Mouse (Mus musculus) liver, adult 2 months (tissue): ENCODE data around the gene Parg.

ENCODE experiments used
- CTCF ChIP-seq: fragments of 200-500 bp; IDR thresholded peaks from 2 replicates; pipeline ENCODE4 v1.5.1; 2011; ENCODE audit warnings: low read depth, low read length, control low read depth
- POLR2A ChIP-seq: fragments of 200-500 bp; IDR thresholded peaks from 2 replicates; pipeline ENCODE4 v1.6.1; 2011; ENCODE audit warnings: low read length, control low read depth; ENCODE audit not compliant: insufficient read depth; ENCODE audit errors: extremely low read depth

DNA sequence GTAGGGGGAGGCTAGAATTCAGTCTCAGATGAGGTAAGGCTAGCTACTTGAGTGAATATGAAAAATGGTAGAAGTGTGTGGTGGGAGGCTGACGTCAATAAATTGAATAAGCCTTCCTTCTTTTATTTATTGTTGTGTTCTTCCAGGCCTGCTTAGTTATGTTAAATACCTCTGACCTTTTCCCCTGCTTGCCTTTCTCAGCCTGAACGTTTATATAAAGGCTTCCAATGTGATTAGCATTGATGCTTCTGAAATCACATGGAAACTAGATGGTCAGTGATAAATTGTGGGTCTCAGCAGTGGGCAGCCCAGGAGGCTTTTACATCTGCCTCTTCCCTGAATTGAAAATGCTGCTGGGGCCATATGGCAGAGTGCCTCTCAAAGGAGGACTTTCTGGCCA lies 44.3 kb downstream of the Parg start:
- TF ChIP-seq POLR2A: no peak
- TF ChIP-seq CTCF: no peak
